Mouse (Mus musculus) macrophage (primary cell): ENCODE data around the gene Cd63. TPM values are rescaled to one million over a fixed set of nuclear protein-coding genes. Genes with fewer than 3 reads are reported as not detected.

Source experiments
- H3K27ac ChIP-seq: fragments of 350-480 bp; formaldehyde crosslinking; 2 replicates; pipeline ENCODE4 v1.9.0; 2021
- H3K36me3 ChIP-seq: fragments of 350-480 bp; formaldehyde crosslinking; 2 replicates; pipeline ENCODE4 v1.9.0; 2021; ENCODE audit errors: inconsistent target
- H3K4me3 ChIP-seq: fragments of 350-480 bp; formaldehyde crosslinking; 2 replicates; pipeline ENCODE4 v1.9.0; 2021; ENCODE audit errors: inconsistent target
- H3K79me2 ChIP-seq: fragments of 350-480 bp; formaldehyde crosslinking; 2 replicates; pipeline ENCODE4 v1.9.0; 2021; ENCODE audit errors: inconsistent target
- whole genome bisulfite sequencing: methylation state at CpG from one replicate; pipeline ENCODE4 v1.1.7; 2026; ENCODE audit warnings: inconsistent platforms; ENCODE audit not compliant: missing documents; 5-methylcytosine and 5-hydroxymethylcytosine counted together
- polyA plus RNA-seq: library from polyadenylated mRNA; stranded (reverse); fragments of 250-400 nt; gene quantifications from 3 replicates; pipeline ENCODE4 v1.2.4, GENCODE M21; 2018; ENCODE audit warnings: inconsistent platforms

The Cd63 gene
- polyA plus RNA-seq, 1 experiment from 2014 or later: 1,611 TPM

DNA sequence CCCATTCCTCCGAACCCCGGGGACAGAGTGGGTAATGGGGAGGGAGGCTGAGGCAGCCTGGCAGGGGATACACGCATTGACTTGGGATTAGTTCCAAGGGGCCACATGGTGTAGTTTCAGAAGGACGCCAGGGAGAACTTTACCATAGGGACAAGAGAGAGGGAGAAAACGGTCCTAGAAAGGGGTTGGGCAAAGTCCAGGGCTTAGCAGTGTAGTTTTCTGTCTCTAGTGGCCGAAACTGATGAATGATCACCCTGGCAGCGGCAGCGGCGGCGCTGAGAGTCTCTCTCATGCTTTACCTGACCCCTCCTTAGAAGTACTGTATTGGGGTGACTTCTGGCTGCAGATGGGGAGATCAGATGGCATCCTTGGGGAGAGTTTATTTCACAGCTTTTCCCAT lies 57.6 kb downstream of the Cd63 start:
- Histone ChIP-seq H3K27ac (no peak overlapping the region), H3K79me2 (no peaks in the 10 kb centered on the region), H3K4me3 (no peak overlapping the region), H3K36me3 (no peaks in the 10 kb centered on the region)
- 87% methylated on average over 10 of the region's 10 CpGs for WGBS

DNA sequence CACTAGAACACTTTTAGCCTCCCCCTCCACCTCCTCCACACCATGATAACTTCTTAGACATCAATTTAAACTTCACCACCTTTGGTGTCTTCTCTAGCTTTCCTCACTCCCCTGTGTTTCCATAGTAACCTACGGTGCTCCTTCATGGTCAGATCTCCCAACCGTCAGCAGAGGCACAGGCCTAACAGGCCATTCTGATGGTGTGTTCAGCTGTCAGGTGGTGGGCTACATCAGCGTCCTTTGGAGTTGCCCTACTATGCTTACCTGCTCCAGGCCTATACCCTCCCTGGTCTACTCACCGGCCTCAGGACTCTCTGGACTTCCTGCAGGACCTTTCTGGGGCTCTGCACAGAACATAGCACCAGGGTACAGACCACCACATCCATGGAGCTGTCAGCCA lies 59.4 kb downstream of the Cd63 start:
- H3K27ac ChIP-seq: no peak overlapping the region
- H3K79me2 ChIP-seq: no peaks in the 10 kb centered on the region
- no peaks in the 10 kb centered on the region for H3K36me3 ChIP-seq
- 84% methylated on average over 4 of the region's 4 CpGs for WGBS
- no peak overlapping the region for H3K4me3 ChIP-seq

DNA sequence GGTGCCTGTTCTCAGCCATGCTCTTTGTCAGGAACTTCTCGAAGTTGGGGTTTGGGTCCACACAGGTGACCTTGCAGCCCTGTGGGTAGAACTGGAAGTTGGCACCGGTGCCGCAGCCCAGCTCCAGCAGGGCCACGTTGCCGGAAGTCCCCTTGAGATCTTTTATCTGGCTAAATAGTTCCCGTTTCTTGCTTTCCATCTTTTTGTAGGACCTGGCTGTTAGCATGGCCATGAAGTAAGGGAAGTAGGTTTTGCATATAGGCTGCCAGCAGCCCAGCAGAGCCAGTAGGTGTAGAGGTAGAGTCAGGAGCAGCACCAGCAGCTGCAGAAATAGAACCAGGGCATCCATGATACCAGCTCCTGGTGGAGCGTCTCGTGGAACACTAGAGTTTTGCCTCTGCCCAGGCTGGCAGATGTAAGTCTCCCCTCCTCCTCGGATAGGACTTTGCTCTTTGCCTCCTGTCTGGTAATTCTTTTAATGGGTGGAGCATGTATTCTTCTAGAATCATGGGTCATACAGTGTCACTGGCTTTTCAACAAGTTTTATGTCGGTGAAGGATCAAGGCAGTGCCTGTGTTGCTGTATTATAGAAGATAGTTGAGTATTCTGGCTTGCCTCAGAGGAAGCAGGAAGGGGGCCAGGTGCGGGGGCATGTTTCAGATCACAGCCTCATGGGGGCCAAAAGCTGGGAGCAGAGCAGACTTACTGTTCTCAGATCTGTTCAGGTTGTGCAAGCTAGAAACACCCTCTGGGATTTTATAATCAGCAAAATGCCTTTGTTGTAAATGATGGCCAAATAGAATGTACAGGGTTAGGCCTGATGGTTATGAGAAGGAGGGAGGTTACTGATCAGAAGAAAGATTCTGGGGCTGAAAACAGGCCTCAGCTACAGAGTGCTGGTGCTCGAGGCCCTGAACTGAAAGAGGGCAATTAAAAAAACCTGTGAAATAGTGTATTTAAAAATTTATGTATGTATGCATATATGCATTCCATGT lies 60.1 kb downstream of the Cd63 start, which contains the start of gene Mettl7b:
Gene Mettl7b, minus strand, starts transcription at position 399 of the 995 bp plus-strand sequence.
- 33% methylated on average over 12 of the region's 12 CpGs for WGBS
- Histone ChIP-seq H3K79me2 (no peaks in the 10 kb centered on the region), H3K36me3 (no peaks in the 10 kb centered on the region), H3K27ac (no peak within 1 kb of the TSS), H3K4me3 (no peak within 1 kb of the TSS)

Other genes starting within 250 kb of the Cd63 start
- 2.9 to 4.7 TPM (median 4.4 TPM) in 3 replicates for gene Suox, start 226.9 kb upstream of the Cd63 start, polyA plus RNA-seq
- 97.5 to 143 TPM (median 120 TPM) in 3 replicates for gene Rab5b, start 204.7 kb upstream of the Cd63 start, polyA plus RNA-seq
- gene Pmel, start 196.8 kb upstream of the Cd63 start, polyA plus RNA-seq: 0.29 to 0.67 TPM (median 0.53 TPM) in 3 replicates
- gene Cdk2, start 196.0 kb upstream of the Cd63 start, polyA plus RNA-seq: 13.4 to 29.6 TPM (median 22.8 TPM) in 3 replicates
- gene Dgka, start 156.1 kb upstream of the Cd63 start, polyA plus RNA-seq: 3.4 to 9.7 TPM (median 7.0 TPM) in 3 replicates
- gene Pym1, start 153.1 kb upstream of the Cd63 start, polyA plus RNA-seq: 23.3 to 27.6 TPM (median 27.0 TPM) in 3 replicates
- gene Mmp19, start 110.1 kb upstream of the Cd63 start, polyA plus RNA-seq: 18.7 to 24.6 TPM (median 21.3 TPM) in 3 replicates
- 42.1 to 51.3 TPM (median 44.5 TPM) in 3 replicates for gene Dnajc14, start 96.9 kb upstream of the Cd63 start, polyA plus RNA-seq
- gene Tmem198b, start 96.6 kb upstream of the Cd63 start, polyA plus RNA-seq: 6.9 to 10.4 TPM (median 9.0 TPM) in 3 replicates
- 69.5 to 146 TPM (median 84.3 TPM) in 3 replicates for gene Sarnp, start 83.7 kb upstream of the Cd63 start, polyA plus RNA-seq
- 42.2 to 61.4 TPM (median 59.0 TPM) in 3 replicates for gene Ormdl2, start 79.3 kb upstream of the Cd63 start, polyA plus RNA-seq
- gene Gdf11, start 9.3 kb upstream of the Cd63 start, polyA plus RNA-seq: 0.03 TPM in 1 of 3 replicates, not detected in the others
- gene Rdh5, start 21.9 kb downstream of the Cd63 start, polyA plus RNA-seq: 0.53 to 1.3 TPM (median 0.92 TPM) in 3 replicates
- 77.8 to 126 TPM (median 124 TPM) in 3 replicates for gene Bloc1s1, start 23.0 kb downstream of the Cd63 start, polyA plus RNA-seq
- gene Itga7, start 32.8 kb downstream of the Cd63 start, polyA plus RNA-seq: not detected in 3 replicates
- gene Mettl7b, start 60.0 kb downstream of the Cd63 start, polyA plus RNA-seq: not detected in 3 replicates
- gene Olfr9, start 88.4 kb downstream of the Cd63 start, polyA plus RNA-seq: not detected in 3 replicates
- not detected in 3 replicates for gene Olfr763, start 109.8 kb downstream of the Cd63 start, polyA plus RNA-seq
- not detected in 3 replicates for gene Olfr764-ps1, start 138.9 kb downstream of the Cd63 start, polyA plus RNA-seq
- gene Olfr765, start 149.0 kb downstream of the Cd63 start, polyA plus RNA-seq: not detected in 3 replicates
- not detected in 3 replicates for gene Olfr766-ps1, start 168.0 kb downstream of the Cd63 start, polyA plus RNA-seq
- gene Olfr767, start 181.9 kb downstream of the Cd63 start, polyA plus RNA-seq: not detected in 3 replicates
- not detected in 3 replicates for gene Olfr768, start 198.4 kb downstream of the Cd63 start, polyA plus RNA-seq
- not detected in 3 replicates for gene Olfr769, start 216.9 kb downstream of the Cd63 start, polyA plus RNA-seq
- gene Olfr770, start 238.0 kb downstream of the Cd63 start, polyA plus RNA-seq: not detected in 3 replicates